Mouse (Mus musculus) layer of hippocampus, adult 11-12 months (tissue): ENCODE measurements around the gene Gm17662.

Source experiments
- DNase-seq: peaks from one replicate; pipeline ENCODE4 v3.0.0; 2022; ENCODE audit warnings: low spot score

Gm17662 gene

GRCm38 (mm10) chr4:104857029-104857428, at the start of gene Gm17662:
Gene Gm17662 (plus strand): TSS chr4:104857329.
- DNase-seq, result no peak

- DNase-seq, result no peak
Measured at GRCm38 (mm10) chr4:104810710-104811286, 46.3 kb upstream of the Gm17662 start.

GRCm38 (mm10) chr4:104813617-104814016, 43.5 kb upstream of the Gm17662 start:
- no peak for DNase-seq

GRCm38 (mm10) chr4:104816519-104817232, 40.5 kb upstream of the Gm17662 start:
- no peak for DNase-seq

- no peak for DNase-seq
Measured at GRCm38 (mm10) chr4:104817509-104817908, 39.6 kb upstream of the Gm17662 start.

GRCm38 (mm10) chr4:104818986-104819385, 38.1 kb upstream of the Gm17662 start:
- no peak for DNase-seq

- no peak for DNase-seq
Measured at GRCm38 (mm10) chr4:104819891-104820290, 37.2 kb upstream of the Gm17662 start.

- no peak for DNase-seq
Measured at GRCm38 (mm10) chr4:104823597-104824101, 33.5 kb upstream of the Gm17662 start.

GRCm38 (mm10) chr4:104824381-104825077, 32.6 kb upstream of the Gm17662 start:
- DNase-seq, result no peak

GRCm38 (mm10) chr4:104828939-104829338, 28.2 kb upstream of the Gm17662 start:
- peak; percentile 10 for DNase-seq

- no peak for DNase-seq
Measured at GRCm38 (mm10) chr4:104835096-104835495, 22.0 kb upstream of the Gm17662 start.

GRCm38 (mm10) chr4:104838342-104838741, 18.8 kb upstream of the Gm17662 start:
- no peak for DNase-seq

- no peak for DNase-seq
Measured at GRCm38 (mm10) chr4:104842204-104842603, 14.9 kb upstream of the Gm17662 start.

GRCm38 (mm10) chr4:104843546-104843945, 13.6 kb upstream of the Gm17662 start:
- no peak for DNase-seq

- no peak for DNase-seq
Measured at GRCm38 (mm10) chr4:104855216-104855615, 1.9 kb upstream of the Gm17662 start.

GRCm38 (mm10) chr4:104857823-104858222, 694 bp downstream of the Gm17662 start:
- no peak for DNase-seq

- no peak for DNase-seq
Measured at GRCm38 (mm10) chr4:104861241-104861640, 4.1 kb downstream of the Gm17662 start.

- DNase-seq, result no peak
Measured at GRCm38 (mm10) chr4:104864397-104864796, 7.3 kb downstream of the Gm17662 start.

GRCm38 (mm10) chr4:104869581-104869980, 12.5 kb downstream of the Gm17662 start:
- DNase-seq, result no peak

GRCm38 (mm10) chr4:104870196-104870595, 13.1 kb downstream of the Gm17662 start:
- no peak for DNase-seq

- DNase-seq, result no peak
Measured at GRCm38 (mm10) chr4:104875832-104876231, 18.7 kb downstream of the Gm17662 start.

GRCm38 (mm10) chr4:104876323-104876722, 19.2 kb downstream of the Gm17662 start, which contains the start of gene C8a:
Gene C8a (minus strand): TSS chr4:104876398.
- no peak for DNase-seq

- no peak for DNase-seq
Measured at GRCm38 (mm10) chr4:104887486-104887885, 30.4 kb downstream of the Gm17662 start.
